Mouse (Mus musculus) midbrain, embryonic 14.5 days (tissue): ENCODE results near the gene Kcnk4. TPM values are rescaled to one million over a fixed set of nuclear protein-coding genes. Genes with fewer than 3 reads are reported as not detected.

Experiments
- ATAC-seq: fragments of 200-750 bp; cut with Nextera tagmentation; 2 replicates; pipeline ENCODE4 v1.8.0; 2017; ENCODE audit warnings: moderate number of reproducible peaks, moderate library complexity; ENCODE audit not compliant: low FRiP score, low TSS enrichment
- DNase-seq: peaks from one replicate; pipeline ENCODE4 v3.0.0-alpha.2; 2015
- H3K27ac ChIP-seq: fragments of 300-500 bp; sonication (generic); replicated peaks from 2 replicates; pipeline ENCODE4 v1.5.1; 2014; ENCODE audit warnings: mild to moderate bottlenecking, low read depth, low read length, moderate library complexity
- H3K27me3 ChIP-seq: fragments of 300-500 bp; sonication (generic); 2 replicates; pipeline ENCODE4 v1.6.1; 2014; ENCODE audit warnings: low read length, control low read depth, mixed read lengths; ENCODE audit not compliant: control insufficient read depth, insufficient read depth
- H3K36me3 ChIP-seq: fragments of 300-500 bp; sonication (generic); 2 replicates; pipeline ENCODE4 v1.6.1; 2014; ENCODE audit warnings: low read length, control low read depth; ENCODE audit not compliant: control insufficient read depth, insufficient read depth
- H3K4me1 ChIP-seq: fragments of 300-500 bp; sonication (generic); 2 replicates; pipeline ENCODE4 v1.6.1; 2014; ENCODE audit warnings: mild to moderate bottlenecking, antibody characterized with exemption, low read length, control low read depth; ENCODE audit not compliant: control insufficient read depth, insufficient read depth
- H3K4me2 ChIP-seq: fragments of 300-500 bp; sonication (generic); 2 replicates; pipeline ENCODE4 v1.6.1; 2014; ENCODE audit warnings: mild to moderate bottlenecking, low read length, moderate library complexity
- H3K4me3 ChIP-seq: fragments of 300-500 bp; sonication (generic); replicated peaks from 2 replicates; pipeline ENCODE4 v1.5.1; 2014; ENCODE audit warnings: low read depth, low read length
- H3K9ac ChIP-seq: fragments of 300-500 bp; sonication (generic); replicated peaks from 2 replicates; pipeline ENCODE4 v1.6.1; 2014; ENCODE audit warnings: mild to moderate bottlenecking, low read length, moderate library complexity
- H3K9me3 ChIP-seq: fragments of 300-500 bp; sonication (generic); 2 replicates; pipeline ENCODE4 v1.6.1; 2016; ENCODE audit warnings: low read length, control low read depth, mixed read lengths; ENCODE audit not compliant: control insufficient read depth
- whole genome bisulfite sequencing: fragments of 180-500 bp; shearing (Covaris S2); extraction: QIAGEN DNeasy Blood & Tissue Kit; methylation state at CpG from one replicate; pipeline ENCODE4 v1.1.7; 2014; 5-methylcytosine and 5-hydroxymethylcytosine counted together
- polyA plus RNA-seq: library from polyadenylated mRNA; unstranded; fragments of >200 nt; fragmentation: Nextera tagmentation; extraction: Ambion mirVana; gene quantifications from 2 replicates; pipeline ENCODE4 v1.2.1, GENCODE M21; 2014

The Kcnk4 gene
- polyA plus RNA-seq, 1 experiment from 2014 or later: 1.9 TPM

GRCm38 (mm10) chr19:6941372-6942248 lies 7.3 kb upstream of the Kcnk4 start, which contains the start of gene Bad:
TSS of gene Bad (plus strand) at chr19:6941861.
- peaks cover 17% of the 10 kb centered on the region for H3K36me3 ChIP-seq
- peak; percentile 86 for ATAC-seq
- H3K27me3 ChIP-seq: no peaks in the 10 kb centered on the region
- peak within 1 kb of the TSS; percentile 92 for H3K9ac ChIP-seq
- peak within 1 kb of the TSS; percentile 99 for H3K4me2 ChIP-seq
- H3K9me3 ChIP-seq: no peaks in the 10 kb centered on the region
- peak; percentile 99 for DNase-seq
- WGBS: under 1% methylated on average over 83 of the region's 83 CpGs
- H3K4me3 ChIP-seq: peak within 1 kb of the TSS; percentile 85
- H3K4me1 ChIP-seq: peaks cover 26% of the 10 kb centered on the region
- peak within 1 kb of the TSS; percentile 94 for H3K27ac ChIP-seq

GRCm38 (mm10) chr19:6940396-6941351 lies 6.4 kb upstream of the Kcnk4 start:
- ATAC-seq: peak; percentile 41; the same call in 1 of the 2 replicates

GRCm38 (mm10) chr19:6939106-6940002 lies 5.0 kb upstream of the Kcnk4 start:
- H3K27ac ChIP-seq: no peak overlapping the region
- ATAC-seq: no peak
- peak overlapping the region; percentile 99 for H3K4me2 ChIP-seq
- H3K36me3 ChIP-seq: peaks cover 9% of the 10 kb centered on the region; the same call in 1 of the 2 replicates
- H3K27me3 ChIP-seq: peaks cover 21% of the 10 kb centered on the region
- no peak for DNase-seq
- peak overlapping the region; percentile 92 for H3K9ac ChIP-seq
- WGBS: 86% methylated on average over 20 of the region's 20 CpGs
- peaks cover 28% of the 10 kb centered on the region for H3K4me1 ChIP-seq
- H3K9me3 ChIP-seq: no peaks in the 10 kb centered on the region
- H3K4me3 ChIP-seq: peak overlapping the region; percentile 85; the same call in 1 of the 2 replicates

More at GRCm38 (mm10) chr19:6940396-6941351, 6.4 kb upstream of the Kcnk4 start:
- Histone ChIP-seq H3K27me3 (peaks cover 7% of the 10 kb centered on the region), H3K36me3 (peaks cover 12% of the 10 kb centered on the region; the same call in 1 of the 2 replicates), H3K9ac (peak overlapping the region; percentile 92), H3K4me1 (peaks cover 26% of the 10 kb centered on the region), H3K4me3 (peak overlapping the region; percentile 85), H3K9me3 (no peaks in the 10 kb centered on the region), H3K4me2 (peak overlapping the region; percentile 99), H3K27ac (peak overlapping the region; percentile 94)
- 22% methylated on average over 29 of the region's 29 CpGs for WGBS
- DNase-seq: no peak

GRCm38 (mm10) chr19:6937541-6938465 lies 3.5 kb upstream of the Kcnk4 start:
- Histone ChIP-seq H3K9ac (no peak overlapping the region; the same call in 1 of the 2 replicates), H3K36me3 (peaks cover 9% of the 10 kb centered on the region; the same call in 1 of the 2 replicates), H3K4me2 (no peak overlapping the region), H3K27ac (no peak overlapping the region), H3K9me3 (no peaks in the 10 kb centered on the region), H3K27me3 (peaks cover 36% of the 10 kb centered on the region), H3K4me1 (peaks cover 30% of the 10 kb centered on the region), H3K4me3 (no peak overlapping the region)
- WGBS: 75% methylated on average over 16 of the region's 16 CpGs
- ATAC-seq: no peak
- DNase-seq: no peak

- Histone ChIP-seq H3K9me3 (no peaks in the 10 kb centered on the region), H3K4me2 (no peak overlapping the region), H3K9ac (no peak overlapping the region), H3K27me3 (peaks cover 51% of the 10 kb centered on the region), H3K4me3 (no peak overlapping the region), H3K27ac (no peak overlapping the region), H3K4me1 (peaks cover 27% of the 10 kb centered on the region), H3K36me3 (peaks cover 9% of the 10 kb centered on the region; the same call in 1 of the 2 replicates)
- ATAC-seq (no peak), DNase-seq (no peak)
- WGBS: 21% methylated on average over 3 of the region's 3 CpGs
Measured at GRCm38 (mm10) chr19:6936299-6936698, 2.0 kb upstream of the Kcnk4 start.

- DNase-seq (peak; percentile 64), ATAC-seq (peak; percentile 53)
- peaks cover 6% of the 10 kb centered on the region; the same call in 1 of the 2 replicates for H3K36me3 ChIP-seq
- peaks cover 66% of the 10 kb centered on the region for H3K27me3 ChIP-seq
- H3K27ac ChIP-seq: no peak overlapping the region
- H3K9ac ChIP-seq: peak overlapping the region; percentile 45; the same call in 1 of the 2 replicates
- peak overlapping the region; percentile 39 for H3K4me3 ChIP-seq
- peaks cover 8% of the 10 kb centered on the region; the same call in 1 of the 2 replicates for H3K4me1 ChIP-seq
- 3% methylated on average over 58 of the region's 58 CpGs for WGBS
- no peaks in the 10 kb centered on the region for H3K9me3 ChIP-seq
- peak overlapping the region; percentile 68 for H3K4me2 ChIP-seq
Measured at GRCm38 (mm10) chr19:6933436-6934194, 700 bp downstream of the Kcnk4 start.

GRCm38 (mm10) chr19:6933102-6933435 lies 1.2 kb downstream of the Kcnk4 start:
- DNase-seq (no peak), ATAC-seq (no peak)
- 0 out of 2 replicates have a peak, but pooled peaks cover under 1% of the 10 kb centered on the region for H3K36me3 ChIP-seq
- 17% methylated on average over 4 of the region's 4 CpGs for WGBS
- no peak overlapping the region for H3K27ac ChIP-seq
- no peak overlapping the region for H3K4me3 ChIP-seq
- H3K27me3 ChIP-seq: peaks cover 70% of the 10 kb centered on the region
- H3K9ac ChIP-seq: no peak overlapping the region
- peaks cover 8% of the 10 kb centered on the region; the same call in 1 of the 2 replicates for H3K4me1 ChIP-seq
- peak overlapping the region; percentile 68; the same call in 1 of the 2 replicates for H3K4me2 ChIP-seq
- H3K9me3 ChIP-seq: no peaks in the 10 kb centered on the region
